Mouse (Mus musculus) heart, adult 18-20 months (tissue): ENCODE measurements around the gene Arl2bp. TPM values are rescaled to one million over a fixed set of nuclear protein-coding genes. Genes with fewer than 3 reads are reported as not detected.

Source experiments
- total RNA-seq, 2 experiments: library from RNA; stranded (reverse); gene quantifications; 2 replicates each; pipeline ENCODE4 v1.2.3; 2021

Arl2bp gene
- total RNA-seq, 2 experiments from 2014 or later = 91.1 to 97.5 TPM

Other genes with a start within 250 kb of the Arl2bp start
- gene Nlrc5, start 232.2 kb upstream of the Arl2bp start, total RNA-seq = 1 to 10 TPM; 4.0 to 8.8 TPM
- gene Cpne2, start 133.6 kb upstream of the Arl2bp start, total RNA-seq = 1 to 10 TPM; 3.8 to 3.9 TPM
- gene Rspry1, start 64.7 kb upstream of the Arl2bp start, total RNA-seq = 10 to 100 TPM; 10.9 to 11.7 TPM
- gene Fam192a, start 64.6 kb upstream of the Arl2bp start, total RNA-seq = 10 to 100 TPM; 19.7 to 22.0 TPM
- under 1 TPM; 0.69 to 0.87 TPM for gene Pllp, start 29.7 kb downstream of the Arl2bp start, total RNA-seq
- 1 to 10 TPM in 1 of 2 experiments, not detected in 1; 1.3 TPM for gene Ccl22, start 79.0 kb downstream of the Arl2bp start, total RNA-seq
- 1 to 10 TPM; 5.7 to 6.1 TPM for gene Cx3cl1, start 105.4 kb downstream of the Arl2bp start, total RNA-seq
- gene Ccl17, start 143.9 kb downstream of the Arl2bp start, total RNA-seq = 1 to 10 TPM in 1 of 2 experiments, not detected in 1; 1.5 TPM
- 100 to 1,000 TPM; 627 to 660 TPM for gene Coq9, start 171.7 kb downstream of the Arl2bp start, total RNA-seq
- 10 to 100 TPM; 66.6 to 74.8 TPM for gene Ciapin1, start 171.8 kb downstream of the Arl2bp start, total RNA-seq
- gene Polr2c, start 190.8 kb downstream of the Arl2bp start, total RNA-seq = 10 to 100 TPM; 62.3 to 65.6 TPM
- 10 to 100 TPM; 11.9 to 16.6 TPM for gene Dok4, start 209.7 kb downstream of the Arl2bp start, total RNA-seq